Mouse (Mus musculus) bone marrow, adult 2 months (tissue): ENCODE measurements at regions not wholly inside any gene's neighbourhood (a gene's known extent, or its start where the extent isn't known, plus 50 kb on each side); places are given as distances from the start of the nearest gene placed in this dataset.

Experiments
- CTCF ChIP-seq: fragments of 200-500 bp; IDR thresholded peaks from 2 replicates; pipeline ENCODE4 v1.5.1; 2011; ENCODE audit warnings: low read length, control low read depth; ENCODE audit not compliant: control insufficient read depth, insufficient read depth
- POLR2A ChIP-seq: fragments of 200-500 bp; IDR thresholded peaks from 2 replicates; pipeline ENCODE4 v1.6.1; 2011; ENCODE audit warnings: low read depth, mild to moderate bottlenecking, control low read depth, low read length, borderline replicate concordance; ENCODE audit not compliant: control insufficient read depth

GRCm38 (mm10) chr9:46433716-46434115 lies 113.9 kb upstream of the 4931429L15Rik start:
- TF ChIP-seq CTCF (no peak), POLR2A (no peak)
